Mouse (Mus musculus): ENCODE results near the gene Gata2. TPM values are rescaled to one million over a fixed set of nuclear protein-coding genes. Genes with fewer than 3 reads are reported as not detected.

Gene Gata2
- total RNA-seq, 4 experiments from 2014 or later: 13.5 to 20.0 (median 17.4) TPM

Other genes with a start within 250 kb of the Gata2 start
- gene H1fx, start 212.3 kb upstream of the Gata2 start, total RNA-seq (2022): 1 to 10 TPM in 2 of 4 experiments, under 1 TPM in 2; 0.80 to 1.4 (median 1.2) TPM
- gene Rab7, start 148.6 kb upstream of the Gata2 start, total RNA-seq (2022): 100 to 1,000 TPM; 276 to 300 (median 281) TPM
- 100 to 1,000 TPM in 3 of 4 experiments, 10 to 100 TPM in 1; 92.5 to 117 (median 111) TPM for gene Rpn1, start 109.4 kb upstream of the Gata2 start, total RNA-seq (2022)
- not detected for gene Dnajb8, start 28.4 kb downstream of the Gata2 start, total RNA-seq (2022)